In genomic region chr11:120578024-120578693, GRCm38 (mm10) we compare ENCODE assay signal across 10 mouse cellular contexts. TPM values are rescaled to one million over a fixed set of nuclear protein-coding genes. Genes with fewer than 3 reads are reported as not detected.
A peak's percentile ranks its signal among the peaks of the same experiment; 100 is the strongest.
DNase-seq lines count a peak whose midpoint lies in the region; ATAC-seq and TF ChIP-seq lines count a peak whose summit lies in the region.
"Had no signal": no experiment of that assay in that cellular context is flagged by ENCODE, and none has a peak within 500 bp of the region (broad histone marks: within the 10 kb centered on the region; RNA-seq: fewer than 3 reads in every experiment).

No protein-coding gene starts in this region.

- peaks cover 31% of the 10 kb centered on the region for H3K36me3 ChIP-seq in forebrain, embryonic 12.5 days (replicated peaks)
- H3K36me3 ChIP-seq in forebrain, postnatal 0 days (ENCODE audit: insufficient read depth): peaks cover 26% of the 10 kb centered on the region
- peaks cover 31% of the 10 kb centered on the region for H3K36me3 ChIP-seq in midbrain, embryonic 13.5 days
- H3K36me3 ChIP-seq in midbrain, embryonic 16.5 days (ENCODE audit: control insufficient read depth, insufficient read depth, low read length): peaks cover 19% of the 10 kb centered on the region

- intact Hi-C loops in left cerebral cortex, postnatal 25 days (cut with DNase I): no loop called here

- H3K4me2 ChIP-seq in forebrain, embryonic 12.5 days: no peak overlapping the region
- H3K4me2 ChIP-seq in forebrain, postnatal 0 days (ENCODE audit: low read depth): no peak overlapping the region
- H3K4me2 ChIP-seq in midbrain, embryonic 13.5 days (replicated peaks): no peak overlapping the region
- no peak overlapping the region for H3K4me2 ChIP-seq in midbrain, embryonic 16.5 days (ENCODE audit: low read length)

- TF ChIP-seq CTCF in forebrain, postnatal 0 days (IDR thresholded peaks at IDR 0.05; ENCODE audit: low read depth): no peak

- no peak for DNase-seq in forebrain, postnatal 0 days
- DNase-seq in kidney, postnatal 36 days: peak; percentile 68 to 77
- DNase-seq in left cerebral cortex, postnatal 25 days (ENCODE audit: low spot score in 2 of 2): no peak
- no peak for DNase-seq in ovary, adult 18-20 months (ENCODE audit: low spot score)
- DNase-seq in retina, postnatal 1 day: no peak
- DNase-seq: gastrocnemius, postnatal 10 days; lung, postnatal 14 days had no signal

- H3K9ac ChIP-seq in forebrain, embryonic 12.5 days: peak overlapping the region; percentile 1; the same call in 1 of the 2 replicates
- no peak overlapping the region for H3K9ac ChIP-seq in forebrain, postnatal 0 days
- H3K9ac ChIP-seq in midbrain, embryonic 13.5 days (replicated peaks): no peak overlapping the region; the same call in 1 of the 2 replicates
- H3K9ac ChIP-seq in midbrain, embryonic 16.5 days (ENCODE audit: low read depth, low read length): no peak overlapping the region

- 0 out of 2 replicates have a peak overlapping the region, but pooled peaks have one; percentile 13 for H3K27ac ChIP-seq in forebrain, embryonic 12.5 days
- H3K27ac ChIP-seq in forebrain, postnatal 0 days (ENCODE audit: low read depth, low read length): no peak overlapping the region
- H3K27ac ChIP-seq in midbrain, embryonic 13.5 days: no peak overlapping the region; the same call in 1 of the 2 replicates
- H3K27ac ChIP-seq in midbrain, embryonic 16.5 days (ENCODE audit: low read length): no peak overlapping the region

- no peak for ATAC-seq in forebrain, embryonic 12.5 days (ENCODE audit: low FRiP score)
- no peak for ATAC-seq in forebrain, postnatal 0 days
- no peak for ATAC-seq in midbrain, embryonic 13.5 days
- no peak for ATAC-seq in midbrain, embryonic 16.5 days

- H3K9me3 ChIP-seq in forebrain, embryonic 12.5 days: no peaks in the 10 kb centered on the region
- no peaks in the 10 kb centered on the region for H3K9me3 ChIP-seq in forebrain, postnatal 0 days (ENCODE audit: low read length)
- H3K9me3 ChIP-seq in midbrain, embryonic 13.5 days: no peaks in the 10 kb centered on the region
- no peaks in the 10 kb centered on the region for H3K9me3 ChIP-seq in midbrain, embryonic 16.5 days (replicated peaks; ENCODE audit: control insufficient read depth, low read length, poor library complexity, severe bottlenecking)

- 90% methylated on average over 10 of the region's 10 CpGs for WGBS in forebrain, embryonic 12.5 days
- 91% methylated on average over 10 of the region's 10 CpGs for WGBS in forebrain, postnatal 0 days
- 85% methylated on average over 10 of the region's 10 CpGs for WGBS in midbrain, embryonic 13.5 days
- WGBS in midbrain, embryonic 16.5 days: 88% methylated on average over 10 of the region's 10 CpGs

- peaks cover 37% of the 10 kb centered on the region for H3K4me1 ChIP-seq in forebrain, embryonic 12.5 days
- H3K4me1 ChIP-seq in forebrain, postnatal 0 days (ENCODE audit: insufficient read depth): peaks cover 12% of the 10 kb centered on the region
- H3K4me1 ChIP-seq in midbrain, embryonic 13.5 days (replicated peaks): peaks cover 45% of the 10 kb centered on the region
- peaks cover 32% of the 10 kb centered on the region for H3K4me1 ChIP-seq in midbrain, embryonic 16.5 days (ENCODE audit: control insufficient read depth, insufficient read depth, low read length)

- no peak overlapping the region for H3K4me3 ChIP-seq in forebrain, embryonic 12.5 days (replicated peaks)
- H3K4me3 ChIP-seq in forebrain, postnatal 0 days (ENCODE audit: low read depth, low read length): no peak overlapping the region
- H3K4me3 ChIP-seq in midbrain, embryonic 13.5 days (replicated peaks): 0 out of 2 replicates have a peak overlapping the region, but pooled peaks have one; percentile 4
- no peak overlapping the region for H3K4me3 ChIP-seq in midbrain, embryonic 16.5 days (ENCODE audit: low read depth, low read length)

- H3K27me3 ChIP-seq in forebrain, embryonic 12.5 days: no peaks in the 10 kb centered on the region
- no peaks in the 10 kb centered on the region for H3K27me3 ChIP-seq in forebrain, postnatal 0 days (ENCODE audit: insufficient read depth, low read length)
- H3K27me3 ChIP-seq in midbrain, embryonic 13.5 days: no peaks in the 10 kb centered on the region
- no peaks in the 10 kb centered on the region for H3K27me3 ChIP-seq in midbrain, embryonic 16.5 days (ENCODE audit: control insufficient read depth, insufficient read depth, low read depth, low read length)

RNA-seq across cellular contexts. Expression of gene Arhgdia, which starts 3.3 kb away (rescaled TPM):
- 496 and 513 TPM in 2 replicates for polyA plus RNA-seq in forebrain, embryonic 12.5 days (2016; fragmentation: Nextera tagmentation; extraction: Ambion mirVana)
- 214 and 237 TPM in 2 replicates for total RNA-seq in forebrain, postnatal 0 days (2014; rRNA removed)
- 416 and 435 TPM in 2 replicates for polyA plus RNA-seq in forebrain, postnatal 0 days (2015; fragmentation: Nextera tagmentation; extraction: Ambion mirVana)
- 452 and 461 TPM in 2 replicates for polyA plus RNA-seq in midbrain, embryonic 13.5 days (2015; fragmentation: Nextera tagmentation; extraction: Ambion mirVana)
- polyA plus RNA-seq in midbrain, embryonic 16.5 days (2015; fragmentation: Nextera tagmentation; extraction: Ambion mirVana): 439 and 443 TPM in 2 replicates
- total RNA-seq in left cerebral cortex, postnatal 25 days (2021): 100 to 1,000 TPM; 340 to 344 TPM

RNA-seq across cellular contexts. Expression of gene P4hb, which starts 5.1 kb away (rescaled TPM):
- polyA plus RNA-seq in forebrain, embryonic 12.5 days (2016; fragmentation: Nextera tagmentation; extraction: Ambion mirVana): 334 and 362 TPM in 2 replicates
- 162 and 174 TPM in 2 replicates for total RNA-seq in forebrain, postnatal 0 days (2014; rRNA removed)
- 208 and 218 TPM in 2 replicates for polyA plus RNA-seq in forebrain, postnatal 0 days (2015; fragmentation: Nextera tagmentation; extraction: Ambion mirVana)
- 279 and 297 TPM in 2 replicates for polyA plus RNA-seq in midbrain, embryonic 13.5 days (2015; fragmentation: Nextera tagmentation; extraction: Ambion mirVana)
- 233 and 257 TPM in 2 replicates for polyA plus RNA-seq in midbrain, embryonic 16.5 days (2015; fragmentation: Nextera tagmentation; extraction: Ambion mirVana)
- 100 to 1,000 TPM; 125 to 127 TPM for total RNA-seq in left cerebral cortex, postnatal 25 days (2021)

RNA-seq across cellular contexts. Expression of gene Alyref, which starts 20.0 kb away (rescaled TPM):
- polyA plus RNA-seq in forebrain, embryonic 12.5 days (2016; fragmentation: Nextera tagmentation; extraction: Ambion mirVana): 561 and 697 TPM in 2 replicates
- total RNA-seq in forebrain, postnatal 0 days (2014; rRNA removed): 99.8 and 111 TPM in 2 replicates
- 207 and 238 TPM in 2 replicates for polyA plus RNA-seq in forebrain, postnatal 0 days (2015; fragmentation: Nextera tagmentation; extraction: Ambion mirVana)
- 303 and 358 TPM in 2 replicates for polyA plus RNA-seq in midbrain, embryonic 13.5 days (2015; fragmentation: Nextera tagmentation; extraction: Ambion mirVana)
- 194 and 223 TPM in 2 replicates for polyA plus RNA-seq in midbrain, embryonic 16.5 days (2015; fragmentation: Nextera tagmentation; extraction: Ambion mirVana)
- total RNA-seq in left cerebral cortex, postnatal 25 days (2021): 10 to 100 TPM; 59.9 to 61.2 TPM

RNA-seq across cellular contexts. Expression of gene Anapc11, which starts 20.1 kb away (rescaled TPM):
- polyA plus RNA-seq in forebrain, embryonic 12.5 days (2016; fragmentation: Nextera tagmentation; extraction: Ambion mirVana): 179 and 186 TPM in 2 replicates
- total RNA-seq in forebrain, postnatal 0 days (2014; rRNA removed): 54.2 and 64.2 TPM in 2 replicates
- 207 and 226 TPM in 2 replicates for polyA plus RNA-seq in forebrain, postnatal 0 days (2015; fragmentation: Nextera tagmentation; extraction: Ambion mirVana)
- polyA plus RNA-seq in midbrain, embryonic 13.5 days (2015; fragmentation: Nextera tagmentation; extraction: Ambion mirVana): 180 and 183 TPM in 2 replicates
- 189 and 196 TPM in 2 replicates for polyA plus RNA-seq in midbrain, embryonic 16.5 days (2015; fragmentation: Nextera tagmentation; extraction: Ambion mirVana)
- total RNA-seq in left cerebral cortex, postnatal 25 days (2021): 10 to 100 TPM; 93.2 to 94.8 TPM

RNA-seq across cellular contexts. Expression of gene Ppp1r27, which starts 27.2 kb away (rescaled TPM):
- polyA plus RNA-seq in forebrain, embryonic 12.5 days (2016; fragmentation: Nextera tagmentation; extraction: Ambion mirVana): not detected in 2 replicates
- total RNA-seq in forebrain, postnatal 0 days (2014; rRNA removed): not detected in 2 replicates
- polyA plus RNA-seq in forebrain, postnatal 0 days (2015; fragmentation: Nextera tagmentation; extraction: Ambion mirVana): not detected in 2 replicates
- not detected in 2 replicates for polyA plus RNA-seq in midbrain, embryonic 13.5 days (2015; fragmentation: Nextera tagmentation; extraction: Ambion mirVana)
- polyA plus RNA-seq in midbrain, embryonic 16.5 days (2015; fragmentation: Nextera tagmentation; extraction: Ambion mirVana): not detected in 2 replicates
- not detected for total RNA-seq in left cerebral cortex, postnatal 25 days (2021)

Comparison
In these comparisons a context has a peak if more than half of its experiments do, and no peak if none do; other contexts are left out.
1. DNase-seq: peak in kidney, postnatal 36 days (2 of 2); none in forebrain, postnatal 0 days (single experiment), left cerebral cortex, postnatal 25 days (0 of 2), ovary, adult 18-20 months (single experiment) and retina, postnatal 1 day (single experiment).